Mouse (Mus musculus): ENCODE data around the gene Selenof. TPM values are rescaled to one million over a fixed set of nuclear protein-coding genes. Genes with fewer than 3 reads are reported as not detected.

The Selenof gene
- total RNA-seq, 2 experiments from 2014 or later: 115 to 122 TPM

DNA sequence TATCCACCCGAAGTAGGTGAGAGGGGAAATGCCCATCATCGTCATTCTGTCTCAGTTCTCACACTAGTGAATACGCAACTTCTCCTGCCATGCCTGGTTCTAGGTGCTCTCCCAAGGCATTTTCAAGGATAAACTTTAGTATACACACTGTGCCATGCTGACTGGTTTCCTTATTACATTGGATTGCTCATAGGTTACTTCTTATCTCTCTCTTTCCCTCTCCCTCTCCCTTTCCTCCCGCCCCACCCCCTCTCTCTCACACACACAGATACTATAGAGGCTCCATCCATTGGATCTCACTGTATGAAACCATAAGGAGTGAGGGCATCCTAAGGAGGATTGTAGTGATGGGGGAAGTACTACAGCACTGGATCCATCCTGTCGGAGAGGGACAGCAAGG is 38.0 kb downstream of the Selenof start:
- intact Hi-C loops (cut with DNase I): no loop called here
- Histone ChIP-seq H3K4me3 (no peak overlapping the region), H3K27ac (no peak overlapping the region)
- no peak for DNase-seq
- TF ChIP-seq CTCF (IDR thresholded peaks at IDR 0.05): no peak

DNA sequence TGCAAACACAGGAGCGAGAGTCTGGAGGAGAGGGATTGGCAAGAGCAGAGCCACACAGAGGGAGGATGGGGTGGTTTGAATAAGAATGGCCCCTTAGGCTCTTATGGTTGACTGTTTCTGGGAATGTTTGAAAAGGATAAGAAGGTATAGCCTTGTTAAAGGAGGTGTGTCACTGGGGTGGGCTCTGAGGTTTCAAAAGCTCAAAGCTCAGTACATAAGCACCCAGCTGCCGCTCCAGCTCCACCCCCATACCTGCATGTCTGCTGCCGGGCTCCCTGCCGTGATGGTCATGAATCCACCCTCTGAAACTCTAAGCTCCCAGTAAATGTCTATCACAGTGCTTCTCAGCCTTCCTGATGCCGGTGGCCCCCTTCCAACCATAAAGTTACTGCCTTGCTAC is 40.7 kb downstream of the Selenof start:
- Histone ChIP-seq H3K27ac (peak overlapping the region; percentile 67; the same call in 1 of the 2 replicates), H3K4me3 (no peak overlapping the region)
- no peak for DNase-seq
- intact Hi-C loops (cut with DNase I): no loop called here
- no peak for TF ChIP-seq CTCF (IDR thresholded peaks at IDR 0.05)

DNA sequence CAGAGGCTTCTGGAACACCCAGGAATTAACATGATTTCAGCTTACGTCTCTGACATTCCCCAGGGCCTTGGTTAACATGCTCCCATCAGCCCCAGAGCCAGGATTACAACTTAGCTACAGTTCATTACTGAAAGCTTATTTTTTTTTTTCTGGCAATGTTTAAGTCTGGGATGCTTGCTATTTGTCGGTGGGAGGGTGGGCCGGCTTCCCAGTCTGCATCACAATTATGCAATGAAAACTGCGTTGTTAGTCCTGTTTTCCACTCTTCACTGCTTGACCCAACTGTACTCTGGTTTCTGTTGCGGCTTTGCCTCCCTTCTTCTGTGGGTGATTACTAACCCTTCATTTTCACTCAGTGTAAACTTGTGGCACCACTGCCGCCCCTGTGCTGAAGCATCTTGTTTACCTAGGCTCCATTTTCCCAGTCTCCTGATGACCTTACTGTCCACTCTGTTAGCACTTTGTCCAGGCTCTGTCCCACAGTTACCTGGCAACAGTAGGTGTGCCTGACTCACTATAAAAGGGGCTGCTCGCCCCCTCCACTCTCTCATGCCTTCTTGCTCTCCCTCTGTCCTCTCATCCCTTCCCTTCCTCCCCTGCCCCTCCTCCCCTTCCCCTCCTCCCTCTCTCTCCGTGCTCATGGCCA is 41.6 kb downstream of the Selenof start:
- Histone ChIP-seq H3K4me3 (peak overlapping the region; percentile 0), H3K27ac (peak overlapping the region; percentile 67)
- peak; percentile 44 for DNase-seq
- no peak for TF ChIP-seq CTCF (IDR thresholded peaks at IDR 0.05)
- intact Hi-C loops (cut with DNase I): no loop called here

DNA sequence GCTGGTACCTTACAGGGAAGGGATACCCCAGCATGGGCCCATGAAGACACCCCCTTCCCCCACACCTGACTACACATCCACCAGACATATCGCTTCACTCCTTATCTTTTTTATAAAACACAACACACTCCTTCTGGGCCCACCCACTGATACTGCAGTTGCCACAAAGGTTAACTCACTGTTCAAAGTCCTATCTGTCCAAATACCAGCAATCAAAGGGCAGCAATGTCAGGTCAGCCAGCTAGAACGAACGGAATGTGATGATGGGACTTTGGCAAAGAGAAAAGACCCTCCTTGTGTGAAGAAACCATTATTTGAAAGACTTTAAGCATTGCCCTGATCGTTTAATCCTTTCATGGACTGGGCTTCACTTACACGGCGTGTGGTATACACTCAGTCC is 42.3 kb downstream of the Selenof start:
- intact Hi-C loops (cut with DNase I): no loop called here
- H3K4me3 ChIP-seq: no peak overlapping the region
- no peak for DNase-seq

DNA sequence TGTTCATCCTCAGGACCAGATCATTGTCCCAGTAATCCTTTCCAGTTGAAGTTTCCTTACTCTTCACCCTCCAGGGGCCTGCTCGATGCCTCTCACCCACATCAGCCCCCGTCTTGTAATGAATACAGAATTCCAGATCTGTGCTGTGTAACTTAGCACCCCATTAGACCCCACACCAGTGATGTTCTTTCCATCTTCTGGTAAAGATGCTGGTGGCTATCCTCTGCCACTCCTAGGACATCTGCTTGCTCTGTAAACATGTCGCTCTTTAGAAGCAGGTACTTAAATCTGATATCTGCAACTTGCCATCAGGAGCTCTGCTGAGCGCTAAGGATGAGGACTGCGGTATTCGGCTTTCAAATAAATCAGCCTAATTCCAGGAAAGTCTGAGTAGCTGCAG is 44.2 kb downstream of the Selenof start:
- no peak for TF ChIP-seq CTCF (IDR thresholded peaks at IDR 0.05)
- intact Hi-C loops (cut with DNase I): no loop called here
- no peak for DNase-seq
- Histone ChIP-seq H3K4me3 (peak overlapping the region; percentile 23; the same call in 1 of the 2 replicates), H3K27ac (peak overlapping the region; percentile 33; the same call in 1 of the 2 replicates)

More for the DNA sequence above, 42.3 kb downstream of the Selenof start:
- no peak for TF ChIP-seq CTCF (IDR thresholded peaks at IDR 0.05)
- H3K27ac ChIP-seq: peak overlapping the region; percentile 67; the same call in 1 of the 2 replicates

DNA sequence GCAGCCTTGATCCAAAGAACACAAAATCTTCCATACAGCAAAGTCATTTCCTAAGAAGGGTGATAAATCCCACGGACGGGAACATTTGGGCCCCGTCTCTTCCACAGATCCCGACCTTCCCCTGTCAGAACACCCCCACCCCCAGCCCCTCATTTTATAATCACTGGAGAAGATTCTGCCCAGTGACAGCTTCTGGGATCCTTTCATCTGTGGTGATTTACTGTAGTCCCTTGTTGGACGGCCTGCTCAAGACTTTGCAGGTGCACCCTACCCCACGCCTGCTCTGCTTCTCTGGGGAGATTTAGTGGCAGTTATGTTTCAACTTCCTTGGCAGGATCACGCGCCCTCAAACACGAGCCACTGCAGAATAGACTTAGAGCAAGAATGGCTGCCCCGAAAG is 44.6 kb downstream of the Selenof start:
- TF ChIP-seq CTCF (IDR thresholded peaks at IDR 0.05): no peak
- intact Hi-C loops (cut with DNase I): loop anchor here (5.0 kb wide), 1 partner anchor 42 kb away; the partner anchor contains the start of genes Hs2st1 and Selenof
- H3K4me3 ChIP-seq: peak overlapping the region; percentile 23
- DNase-seq: peak; percentile 49
- peak overlapping the region; percentile 33 for H3K27ac ChIP-seq

DNA sequence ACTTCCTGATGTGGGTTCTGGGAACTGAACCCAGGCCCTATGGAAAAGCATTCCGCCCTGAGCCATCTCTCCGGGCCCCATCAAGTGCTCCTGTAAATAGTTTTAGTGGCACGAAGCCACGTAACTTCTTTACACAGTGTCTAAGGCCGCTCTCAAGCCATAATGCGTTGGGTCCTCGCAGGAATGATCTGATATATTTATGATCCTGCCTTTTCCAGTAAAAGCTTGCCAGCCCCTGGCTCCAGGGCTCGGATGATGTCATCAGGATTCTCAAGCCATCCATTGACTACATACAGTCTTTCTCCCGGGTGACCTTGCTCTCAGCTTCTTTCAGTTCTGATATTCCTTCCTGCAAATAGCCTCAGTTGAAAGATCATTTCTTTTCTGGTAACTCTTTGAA is 45.4 kb downstream of the Selenof start:
- no peak for DNase-seq

DNA sequence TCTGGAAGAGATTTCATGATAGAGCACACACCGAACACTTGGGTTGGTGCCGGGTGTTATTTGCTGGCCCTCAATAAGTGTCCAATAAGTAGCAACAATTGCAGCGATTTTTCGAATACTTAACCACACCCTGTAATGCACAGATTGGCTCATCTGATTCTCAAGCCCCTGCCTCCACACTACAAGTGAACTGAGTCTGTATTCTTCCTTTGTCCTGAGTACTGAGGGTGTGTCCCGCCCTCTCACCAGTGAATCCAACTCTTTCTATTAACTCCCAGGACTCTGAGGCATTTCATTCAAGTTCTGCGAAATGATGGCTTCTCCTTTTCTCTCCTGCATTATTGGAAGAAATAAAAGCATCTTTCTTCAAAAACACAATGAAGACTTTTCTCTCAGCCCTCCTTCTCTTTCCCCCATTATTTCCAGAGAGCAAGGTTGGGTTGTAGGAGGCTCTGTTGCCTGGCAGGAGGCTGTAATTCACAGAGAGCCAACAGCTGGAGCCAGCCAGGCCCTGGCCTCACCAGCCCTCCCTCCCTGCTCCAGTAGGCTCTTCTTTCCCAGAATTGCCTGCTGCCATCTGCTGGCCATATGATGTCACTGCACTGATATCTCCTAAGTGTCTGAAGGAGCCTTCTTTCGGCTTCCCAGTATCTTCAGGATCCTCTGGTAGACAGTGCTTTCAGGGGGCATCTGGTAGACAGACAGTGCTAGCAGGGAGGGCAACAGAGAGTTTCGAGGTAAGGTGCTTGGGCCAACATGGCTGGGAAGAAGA is 46.7 kb downstream of the Selenof start:
- peak; percentile 97; the same call in 1 of the 2 replicates for TF ChIP-seq CTCF (IDR thresholded peaks at IDR 0.05)
- peak overlapping the region; percentile 52 for H3K4me3 ChIP-seq
- peak; percentile 91 for DNase-seq
- peak overlapping the region; percentile 83 for H3K27ac ChIP-seq
- intact Hi-C loops (cut with DNase I): loop anchor here (1.0 to 5.0 kb wide), 4 partner anchors 26 to 164 kb away; partner anchors contain the start of genes Hs2st1 and Selenof

More for the DNA sequence above, 45.4 kb downstream of the Selenof start:
- H3K27ac ChIP-seq: peak overlapping the region; percentile 33
- no peak overlapping the region for H3K4me3 ChIP-seq
- TF ChIP-seq CTCF (IDR thresholded peaks at IDR 0.05): no peak
- intact Hi-C loops (cut with DNase I): loop anchor here (5.0 kb wide), 1 partner anchor 43 kb away; the partner anchor contains the start of genes Hs2st1 and Selenof

DNA sequence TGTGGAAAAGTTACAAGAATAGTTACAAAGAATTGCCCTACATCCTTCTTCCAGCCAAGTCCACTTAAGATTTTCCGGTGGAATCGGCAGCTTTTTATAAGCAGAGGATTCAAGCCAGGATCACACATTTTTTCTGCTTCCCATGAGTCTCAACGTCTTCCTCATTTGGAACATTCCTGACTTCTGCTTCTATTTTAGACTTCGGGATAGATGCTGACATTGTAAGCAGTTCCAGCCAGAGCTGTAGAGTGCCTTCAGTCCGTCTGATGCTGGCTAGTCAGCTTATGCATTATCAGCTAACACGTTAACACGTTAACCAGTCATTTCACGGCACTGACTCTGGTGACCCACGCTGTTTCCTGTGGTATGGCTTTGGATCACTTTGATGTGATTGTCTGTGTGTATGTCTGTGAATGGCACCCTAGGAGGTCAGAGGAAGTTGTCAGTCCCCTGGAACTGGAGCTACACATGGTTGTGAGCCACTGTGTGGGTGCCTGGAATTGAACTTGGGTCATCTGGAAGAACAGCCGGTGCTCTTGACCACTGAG is 47.6 kb downstream of the Selenof start:
- DNase-seq: no peak
- H3K27ac ChIP-seq: peak overlapping the region; percentile 83
- peak overlapping the region; percentile 52 for H3K4me3 ChIP-seq
- intact Hi-C loops (cut with DNase I): loop anchor here (1.0 to 5.0 kb wide), 4 partner anchors 26 to 164 kb away; partner anchors contain the start of genes Hs2st1 and Selenof
- TF ChIP-seq CTCF (IDR thresholded peaks at IDR 0.05): no peak

DNA sequence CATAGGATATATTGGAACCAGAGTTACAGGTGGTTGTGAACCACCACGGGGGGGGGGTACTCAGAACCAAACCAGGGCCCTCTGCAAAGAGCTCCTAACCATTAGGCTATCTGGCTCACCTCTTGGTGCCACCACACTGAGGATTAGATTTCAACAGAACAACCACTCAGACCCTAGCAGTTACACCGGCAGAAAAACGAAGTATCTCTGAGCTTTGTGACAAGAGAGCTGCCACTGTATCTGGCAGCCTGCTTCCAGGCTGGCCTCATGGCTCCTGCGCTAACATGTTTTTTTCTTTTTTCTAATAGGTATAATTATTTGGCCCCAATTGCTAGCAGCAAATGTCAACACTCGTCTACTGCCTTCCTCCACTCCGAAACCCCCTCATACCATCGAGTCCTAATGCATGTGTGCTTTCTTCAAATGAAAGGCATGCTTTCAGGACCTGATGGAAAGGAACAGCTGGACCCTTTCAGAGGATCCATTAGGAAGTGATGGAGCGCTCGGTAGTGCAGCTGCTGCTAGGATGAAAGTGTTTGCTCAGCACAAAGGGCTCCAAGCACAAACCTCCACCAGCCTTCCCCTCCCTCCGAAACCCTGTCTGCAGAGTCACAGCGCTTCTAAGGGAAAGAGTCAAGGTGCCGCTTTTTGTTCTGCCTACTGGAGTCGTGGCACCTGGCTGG is 53.0 kb downstream of the Selenof start:
- intact Hi-C loops (cut with DNase I): no loop called here
- TF ChIP-seq CTCF (IDR thresholded peaks at IDR 0.05): no peak
- no peak for DNase-seq

DNA sequence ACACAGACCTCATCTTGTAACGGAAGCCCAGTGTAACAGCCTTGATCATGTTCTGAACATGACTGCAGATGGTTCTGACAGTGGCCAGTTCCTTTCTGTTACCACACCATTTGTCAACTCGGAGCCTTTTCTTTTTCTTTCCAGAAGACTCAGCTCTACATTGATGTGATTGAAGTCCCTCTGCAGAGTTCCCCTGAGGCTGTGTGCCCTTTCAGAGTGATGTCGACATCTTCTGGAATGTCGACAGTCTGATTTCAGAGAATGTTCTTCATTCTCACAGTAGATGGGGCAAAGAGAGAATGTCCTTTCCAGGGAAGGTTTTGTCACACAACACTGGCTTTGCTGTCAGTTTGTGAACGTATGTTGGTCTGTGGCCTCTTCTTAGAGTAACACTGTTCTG is 55.6 kb downstream of the Selenof start:
- DNase-seq: no peak
- Histone ChIP-seq H3K4me3 (no peak overlapping the region), H3K27ac (no peak overlapping the region)
- TF ChIP-seq CTCF (IDR thresholded peaks at IDR 0.05): no peak
- intact Hi-C loops (cut with DNase I): no loop called here

More for the DNA sequence above, 53.0 kb downstream of the Selenof start:
- Histone ChIP-seq H3K4me3 (no peak overlapping the region), H3K27ac (0 out of 2 replicates have a peak overlapping the region, but pooled peaks have one; percentile 8)

Data from gastrocnemius, adult 2 months (tissue).